Mouse (Mus musculus) Muller cell, postnatal 12 days (primary cell): ENCODE measurements around the gene Hmg20a.

ENCODE experiments used
- DNase-seq: peaks from one replicate; pipeline ENCODE4 v3.0.0-alpha.2; 2015; ENCODE audit errors: inconsistent ontology term

The Hmg20a gene

DNA sequence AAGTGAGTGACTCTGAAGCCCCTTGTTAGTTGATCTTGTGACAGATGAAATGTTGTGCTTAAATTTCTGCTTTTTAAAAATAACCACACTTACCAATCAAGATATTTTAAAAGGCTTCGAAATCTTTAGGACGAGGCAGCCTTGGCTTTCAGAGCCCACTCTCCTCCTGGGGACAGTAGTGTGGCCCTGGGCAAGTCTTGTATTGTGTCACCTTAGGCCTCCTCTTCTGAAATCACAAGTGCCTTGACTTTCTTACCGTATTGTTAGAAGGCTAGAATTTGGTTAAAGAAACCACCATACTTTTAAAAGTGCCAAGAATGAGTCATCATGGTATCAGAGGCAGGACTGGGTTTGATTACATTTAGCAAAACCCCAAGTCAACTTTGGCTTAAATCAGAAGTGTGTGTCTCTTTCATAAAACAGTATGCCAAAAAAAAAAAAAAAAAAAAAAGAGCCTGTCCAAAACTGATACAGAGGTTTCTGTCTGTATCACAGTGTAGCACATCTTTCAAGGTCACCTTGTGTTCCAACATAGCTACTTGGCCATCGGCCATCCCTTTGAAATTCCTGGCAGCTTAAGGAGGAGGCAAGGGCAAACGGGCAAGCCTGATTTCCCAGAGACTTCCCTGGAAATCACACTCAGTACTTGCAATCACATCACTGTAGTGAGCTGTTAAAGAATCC, 78.9 kb downstream of the Hmg20a start:
- peak; percentile 17 for DNase-seq

DNA sequence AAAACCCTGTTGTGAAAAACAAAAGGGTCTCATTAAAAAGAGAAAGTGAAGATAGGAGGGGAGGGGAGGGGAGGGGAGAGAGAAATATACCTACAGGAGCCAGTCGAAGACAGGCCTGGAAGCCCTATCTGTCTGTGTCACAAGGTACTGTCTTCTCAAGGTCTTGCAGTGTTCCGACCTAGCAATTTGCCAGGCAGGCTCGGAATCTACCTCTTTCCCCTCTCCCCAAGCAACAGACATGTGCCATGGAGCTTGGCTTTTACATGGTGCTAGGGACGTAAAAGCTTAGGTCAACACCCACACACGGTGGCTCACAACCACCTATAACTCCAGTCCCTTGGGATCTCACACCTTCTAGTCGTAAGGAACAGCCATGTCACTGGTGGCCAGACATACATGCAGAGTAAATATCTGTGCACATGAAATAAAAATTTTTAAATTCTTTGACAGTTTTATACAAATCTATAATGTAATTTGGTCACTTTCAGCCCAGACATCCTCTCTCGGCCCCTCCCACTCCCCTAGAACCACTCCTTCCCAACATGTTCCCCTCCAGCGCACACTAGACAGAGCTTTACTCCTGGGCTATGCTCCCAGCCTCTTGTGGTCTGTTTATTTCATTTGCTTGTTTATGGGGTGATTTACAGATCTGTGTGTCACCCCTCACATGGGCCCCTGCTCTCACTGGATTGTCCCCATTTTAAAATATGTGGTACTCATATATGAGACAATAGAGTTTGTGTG, 81.1 kb downstream of the Hmg20a start:
- no peak for DNase-seq

DNA sequence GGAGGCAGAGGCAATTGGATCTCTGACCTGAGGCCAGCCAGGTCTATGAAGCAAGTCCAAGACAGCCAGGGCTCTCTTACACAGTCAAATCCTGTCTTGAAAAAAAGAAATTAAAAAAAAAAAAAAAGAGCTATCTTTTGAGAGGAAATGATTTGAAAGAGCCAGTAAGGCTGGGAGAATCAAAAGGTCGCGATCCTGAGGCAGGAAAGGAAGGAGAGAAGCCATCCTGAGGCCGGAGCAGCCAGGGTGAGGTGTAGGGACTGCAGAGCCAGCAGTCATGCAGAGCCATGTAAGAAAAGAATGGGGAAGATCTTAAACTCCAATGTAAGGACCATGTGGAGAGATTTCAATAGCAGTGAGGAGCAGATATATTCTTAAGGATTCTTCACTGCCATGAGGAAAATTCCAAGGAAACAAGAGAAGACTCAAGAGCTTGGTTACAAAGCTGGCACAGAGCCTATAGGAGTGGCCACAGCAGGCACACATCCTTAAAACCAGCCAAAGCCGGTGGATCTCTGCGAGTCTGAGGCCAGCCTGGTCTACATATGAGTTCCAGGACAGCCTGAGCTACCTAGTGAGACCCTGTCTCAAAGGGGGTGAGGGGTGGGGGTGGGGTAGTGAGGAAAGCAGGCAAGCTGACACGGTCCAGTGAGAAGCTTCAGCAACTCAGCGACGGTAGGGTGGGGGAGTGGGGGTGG, 82.6 kb downstream of the Hmg20a start:
- no peak for DNase-seq

DNA sequence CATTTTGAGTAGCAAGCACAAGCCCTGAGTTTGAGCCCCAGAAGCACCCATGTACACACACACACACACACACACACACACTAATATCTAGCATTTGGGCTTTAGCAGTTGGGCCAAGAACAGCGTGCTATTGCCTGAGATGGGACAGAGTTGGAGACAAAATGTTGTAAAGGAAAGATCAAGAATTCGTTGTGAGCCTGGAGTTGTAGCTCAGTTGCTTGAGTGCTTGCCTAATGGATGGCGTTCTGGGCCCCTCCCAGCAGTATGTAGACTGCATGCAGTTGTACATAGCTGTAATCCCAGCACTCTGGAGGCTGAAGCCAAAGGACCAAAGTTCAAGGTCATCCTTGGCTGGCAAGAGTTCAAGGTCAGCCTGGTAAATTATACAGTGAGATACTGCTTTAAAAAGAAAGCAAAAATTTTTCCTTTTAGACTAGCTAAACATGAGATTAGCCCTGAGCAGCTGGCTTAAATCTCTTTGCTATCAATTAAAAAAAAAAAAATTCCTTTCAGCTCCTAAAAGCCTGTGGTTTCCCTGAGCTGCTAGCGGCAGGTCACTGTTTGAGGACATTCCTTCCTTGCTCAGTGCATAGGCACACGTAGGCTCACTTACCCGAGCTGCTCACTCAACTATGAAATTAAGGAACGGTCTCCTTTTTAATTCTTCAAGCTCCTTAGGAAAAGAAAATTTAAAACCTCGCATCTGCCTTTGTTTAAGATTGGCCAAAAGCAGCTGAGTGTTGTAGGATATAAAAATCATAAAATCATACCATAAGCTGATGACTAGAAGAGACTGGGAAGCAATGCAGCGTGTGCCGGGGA, 83.5 kb downstream of the Hmg20a start:
- DNase-seq: peak; percentile 80

DNA sequence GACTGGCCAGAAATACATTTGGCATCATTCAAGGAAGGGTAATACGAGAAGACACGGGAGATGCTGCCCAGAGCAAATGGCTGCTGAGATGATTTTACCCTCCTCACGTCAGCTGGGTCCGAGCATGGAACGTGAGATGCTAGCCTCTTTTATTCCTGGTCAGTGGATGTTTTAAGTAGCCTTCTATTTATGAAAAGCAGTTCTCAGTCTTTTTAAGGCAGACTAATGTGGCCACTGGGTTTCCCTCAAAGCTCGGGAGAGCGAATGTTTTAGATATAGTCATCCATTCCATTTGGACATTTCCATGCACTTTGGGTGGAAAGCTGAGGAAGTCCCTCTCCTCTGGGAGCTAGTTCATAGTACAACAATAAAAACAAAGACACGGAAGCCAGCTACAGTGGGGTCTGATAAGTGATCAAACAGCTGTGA, 84.1 kb downstream of the Hmg20a start:
- DNase-seq: peak; percentile 74

DNA sequence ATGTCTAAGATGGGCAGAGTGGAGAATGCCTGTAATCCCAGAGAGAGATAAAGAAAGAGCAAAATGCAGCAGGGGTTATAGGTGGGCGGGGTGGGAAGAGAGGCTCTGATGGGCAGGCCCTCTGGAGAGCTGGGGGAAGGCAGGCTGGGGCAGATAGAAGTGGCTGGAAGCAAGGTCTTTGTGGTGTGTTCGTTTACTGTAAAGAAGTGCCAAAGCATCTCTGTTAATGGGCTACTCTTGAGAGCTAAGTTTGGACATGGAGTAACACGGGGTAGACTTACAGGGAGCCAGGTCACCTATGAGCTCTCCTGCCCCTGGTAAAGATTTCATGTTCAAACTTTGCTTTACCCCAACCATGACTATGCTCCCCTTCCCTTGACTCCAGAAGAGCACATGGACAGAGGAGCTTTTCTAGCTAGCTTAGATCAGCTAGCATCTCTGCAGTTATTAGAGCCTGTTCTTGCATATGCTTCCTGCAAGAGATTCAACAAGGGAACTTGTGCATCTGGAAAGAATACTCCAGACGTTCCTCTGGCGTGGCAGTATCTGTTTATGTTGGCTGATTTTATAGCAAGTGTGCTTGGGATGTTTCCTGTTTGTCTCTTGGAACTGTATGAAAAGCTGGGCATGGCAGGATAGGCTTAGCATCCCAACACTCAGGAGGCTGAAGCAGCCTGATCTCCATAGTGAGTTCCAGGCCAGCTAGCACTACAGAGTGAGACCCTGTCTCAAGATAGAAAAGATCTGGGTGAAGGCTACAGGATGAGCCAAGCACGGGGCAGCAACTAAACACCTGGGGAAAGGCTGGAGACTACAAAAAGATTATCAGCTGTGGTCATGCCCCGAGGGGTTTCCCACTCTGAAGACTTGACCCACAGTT, 85.5 kb downstream of the Hmg20a start:
- DNase-seq: no peak

DNA sequence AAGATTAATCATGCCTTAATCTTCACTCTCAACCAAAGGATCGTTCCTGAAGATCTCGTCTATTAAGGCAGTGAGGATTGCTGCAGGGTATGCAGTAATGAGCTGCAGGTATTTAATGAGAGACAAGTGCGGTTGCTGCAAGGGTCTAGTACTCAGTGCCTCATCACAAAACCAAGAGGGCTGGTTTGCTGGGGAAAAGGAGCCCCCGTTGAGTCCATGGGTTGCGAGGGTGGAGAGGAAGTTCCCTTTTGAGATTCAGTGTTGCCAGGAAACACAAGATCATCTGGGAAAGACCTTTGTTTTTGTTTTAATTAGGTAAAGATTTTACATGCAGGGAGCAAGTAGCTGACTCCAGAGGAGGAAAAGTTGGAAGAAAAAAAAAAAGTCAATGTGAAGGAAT, 86.1 kb downstream of the Hmg20a start:
- DNase-seq: no peak

DNA sequence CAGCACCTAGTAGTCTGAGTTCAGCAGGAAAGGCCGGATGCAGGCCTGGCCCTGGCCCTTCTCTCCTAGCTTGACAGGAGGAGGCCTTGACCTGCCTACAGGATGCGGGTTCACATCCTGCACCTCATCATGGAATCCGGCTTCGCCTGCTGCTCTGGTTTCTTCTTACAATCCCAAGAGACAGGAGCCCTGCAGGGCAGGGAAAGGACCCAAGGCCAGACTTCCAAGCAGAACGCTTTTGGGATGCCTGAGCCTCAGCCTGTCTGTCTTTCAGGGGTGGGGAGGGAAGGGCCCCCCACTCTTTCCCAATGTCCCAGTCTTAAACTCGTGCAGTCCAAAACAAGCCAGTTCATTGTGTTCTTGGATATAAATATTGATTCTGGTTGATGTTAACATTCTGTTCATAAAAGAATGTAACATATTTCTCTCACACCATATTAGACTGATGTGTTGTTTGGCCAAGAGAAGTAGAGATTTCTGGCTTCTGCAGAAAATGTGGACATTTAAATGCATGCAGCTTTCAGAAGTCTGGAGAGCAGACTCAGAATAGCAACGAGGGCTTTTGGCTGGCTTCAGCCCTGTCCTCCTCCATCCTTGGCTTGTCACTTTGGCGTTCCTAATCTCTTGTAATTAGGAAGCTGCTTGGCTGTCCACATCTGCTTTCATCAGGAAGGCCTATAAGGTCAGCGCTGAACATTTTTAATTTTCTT, 86.8 kb downstream of the Hmg20a start:
- DNase-seq: no peak

DNA sequence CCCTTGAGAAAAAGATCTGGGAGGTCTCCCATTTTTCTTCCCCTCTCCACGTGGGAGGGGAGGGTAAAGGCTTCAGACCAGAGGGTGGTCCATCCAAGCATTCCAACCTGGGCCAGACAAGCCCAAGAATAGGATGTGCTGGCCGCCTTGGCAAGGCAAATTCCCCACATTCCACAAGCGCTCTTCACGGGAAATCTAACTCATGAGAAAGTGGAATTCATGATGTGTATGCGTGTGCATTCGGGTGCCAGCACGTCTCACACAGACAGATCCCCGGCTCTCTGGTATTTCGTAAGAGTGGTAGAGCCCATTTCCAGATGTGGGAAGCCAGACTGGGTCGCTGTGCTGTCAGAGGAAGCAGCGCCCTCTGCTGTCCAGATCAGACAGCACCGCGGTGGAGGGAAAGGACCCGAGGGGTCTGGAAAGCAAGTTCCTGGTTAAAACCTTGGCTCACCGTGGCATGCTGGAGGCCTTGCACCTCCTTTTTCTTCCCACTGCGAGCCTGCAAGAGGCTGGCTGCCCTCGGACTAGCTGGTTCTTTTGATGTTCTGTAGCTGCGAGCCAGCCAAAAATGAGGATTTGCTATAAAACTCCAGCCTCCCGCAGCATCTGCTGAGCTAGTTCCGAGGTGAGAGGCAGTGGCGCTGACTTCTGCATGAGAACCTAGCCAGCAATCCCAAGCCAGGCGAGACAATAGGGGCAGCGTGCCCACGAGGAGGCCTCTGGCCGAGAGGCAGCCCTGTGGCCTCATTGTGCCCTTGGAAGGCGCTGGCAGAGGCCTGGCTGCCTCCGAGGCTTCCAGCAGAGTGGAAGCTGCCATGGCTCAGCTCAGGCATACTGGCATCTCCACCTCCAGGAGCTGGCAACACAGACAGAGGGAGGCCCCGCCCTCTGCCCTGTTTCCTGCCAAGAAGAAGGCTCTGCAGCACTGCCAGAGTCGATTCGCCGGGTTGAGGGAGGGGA, 87.7 kb downstream of the Hmg20a start:
- peak; percentile 98 for DNase-seq

DNA sequence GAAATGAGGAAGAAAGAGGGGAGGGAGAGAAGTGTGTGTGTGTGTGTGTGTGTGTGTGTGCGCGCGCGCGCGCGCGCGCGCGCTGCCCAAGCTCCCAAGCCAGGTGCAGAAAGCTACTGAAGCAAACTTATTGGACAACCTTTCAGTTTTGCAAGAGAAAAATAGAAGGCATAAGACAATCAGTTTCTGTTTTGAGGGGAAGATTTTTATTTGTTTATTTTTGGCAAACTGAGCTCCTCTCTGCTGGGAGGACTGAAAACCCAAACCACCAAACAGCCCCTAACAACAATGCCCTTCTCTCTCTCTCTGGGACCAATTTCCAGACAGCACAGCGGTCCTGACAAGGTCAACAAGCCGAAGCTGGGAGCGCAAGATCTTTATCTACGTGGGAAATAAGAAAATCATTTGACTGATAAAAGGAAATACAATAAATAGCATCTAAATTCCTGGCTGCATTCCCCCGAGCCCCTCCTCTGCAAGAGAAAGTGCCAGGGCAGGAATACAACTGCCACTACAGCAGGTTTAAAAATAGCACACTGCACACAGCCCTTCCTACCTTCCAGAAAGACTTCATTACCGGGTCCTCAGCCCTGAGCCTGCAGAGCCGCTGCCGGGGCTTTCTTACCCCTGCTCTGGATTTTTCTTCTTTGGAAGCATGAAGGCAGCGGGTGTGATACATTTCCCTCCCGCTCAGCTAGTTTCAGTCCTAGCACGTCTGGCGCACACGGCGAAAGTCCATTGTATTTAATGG, 88.7 kb downstream of the Hmg20a start:
- peak; percentile 85 for DNase-seq

DNA sequence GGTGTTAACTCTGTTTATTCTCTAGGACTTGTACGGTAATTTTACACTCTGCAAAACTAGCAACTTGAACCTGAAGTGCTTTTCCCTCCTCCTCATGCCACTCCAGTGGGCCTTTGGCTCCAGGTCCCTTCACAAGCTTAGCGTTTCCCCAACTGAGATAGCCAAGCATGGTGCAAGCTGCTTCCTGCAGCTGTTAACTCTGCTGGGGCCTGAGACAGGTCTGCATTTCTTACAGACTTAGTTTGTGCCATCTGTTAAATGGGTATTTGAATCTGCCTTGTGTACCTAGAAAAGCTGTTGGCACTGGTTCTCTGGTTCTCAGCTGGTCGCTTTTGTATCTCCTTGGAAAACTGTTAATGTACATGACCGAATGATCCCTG, 89.3 kb downstream of the Hmg20a start:
- DNase-seq: no peak

DNA sequence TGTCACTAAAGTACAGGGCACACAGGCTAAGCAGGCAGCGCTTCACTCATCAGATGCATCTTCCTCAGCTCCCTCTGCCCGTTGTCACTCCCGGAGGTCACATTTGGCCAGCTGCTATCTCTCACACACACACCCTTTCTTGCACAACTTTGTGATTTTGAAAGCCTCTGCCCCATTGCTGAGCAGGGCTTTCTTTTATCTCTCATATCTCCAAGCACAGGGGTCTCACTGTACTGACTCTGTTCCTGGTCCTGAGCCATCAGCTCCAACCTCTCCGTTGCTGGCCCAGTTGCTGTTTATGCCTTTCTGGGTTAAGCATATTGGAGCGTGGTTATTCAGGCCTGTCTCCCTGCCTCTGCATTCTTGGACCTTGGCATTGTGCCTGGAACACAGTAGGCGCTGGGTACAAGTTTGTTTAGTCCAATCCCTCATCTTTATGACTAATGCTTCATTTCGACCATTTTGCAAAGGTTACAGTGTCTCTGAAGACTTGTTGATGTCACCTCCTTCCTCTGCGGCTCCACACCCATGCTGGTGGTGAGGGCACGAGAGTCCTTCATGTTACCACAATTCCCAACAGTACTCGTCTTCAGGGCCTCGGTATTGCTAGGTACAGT, 90.5 kb downstream of the Hmg20a start:
- peak; percentile 90 for DNase-seq

DNA sequence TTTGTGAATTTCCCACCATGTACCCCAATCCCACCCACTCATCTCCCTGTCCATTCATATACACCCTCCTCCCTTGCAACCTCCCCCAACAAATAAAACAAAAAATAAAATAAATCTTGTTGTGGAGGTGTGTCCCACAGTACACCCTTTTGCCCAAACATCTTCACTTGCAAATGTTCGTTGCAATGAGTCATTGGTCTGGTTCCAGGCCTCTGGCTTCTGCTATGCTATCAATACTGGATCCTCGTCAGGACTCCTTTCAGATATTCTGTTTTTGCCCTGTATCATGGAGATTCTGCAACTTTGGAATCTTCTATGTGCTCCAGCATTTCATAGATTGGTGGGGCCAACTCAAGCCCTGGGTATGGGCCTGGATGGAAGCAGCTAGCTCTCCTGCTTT, 91.9 kb downstream of the Hmg20a start:
- DNase-seq: no peak

DNA sequence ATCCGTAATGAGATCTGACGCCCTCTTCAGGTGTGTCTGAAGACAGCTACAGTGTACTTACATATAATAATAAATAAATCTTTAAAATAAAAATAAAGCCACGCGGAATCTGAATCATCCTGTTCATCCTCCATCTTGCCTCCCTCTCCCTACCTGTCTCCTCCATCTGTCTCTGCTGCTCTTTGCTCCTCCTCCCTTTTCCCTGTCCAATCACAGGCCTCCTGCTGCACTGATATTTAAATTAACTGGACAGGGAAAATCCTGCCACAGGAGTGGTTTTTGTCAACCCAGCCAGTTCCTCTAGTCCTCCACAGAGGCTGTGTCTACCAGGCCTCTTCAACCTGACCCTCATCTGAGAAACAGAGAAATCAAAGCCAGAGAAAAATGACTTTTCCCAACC, 94.1 kb downstream of the Hmg20a start:
- no peak for DNase-seq

DNA sequence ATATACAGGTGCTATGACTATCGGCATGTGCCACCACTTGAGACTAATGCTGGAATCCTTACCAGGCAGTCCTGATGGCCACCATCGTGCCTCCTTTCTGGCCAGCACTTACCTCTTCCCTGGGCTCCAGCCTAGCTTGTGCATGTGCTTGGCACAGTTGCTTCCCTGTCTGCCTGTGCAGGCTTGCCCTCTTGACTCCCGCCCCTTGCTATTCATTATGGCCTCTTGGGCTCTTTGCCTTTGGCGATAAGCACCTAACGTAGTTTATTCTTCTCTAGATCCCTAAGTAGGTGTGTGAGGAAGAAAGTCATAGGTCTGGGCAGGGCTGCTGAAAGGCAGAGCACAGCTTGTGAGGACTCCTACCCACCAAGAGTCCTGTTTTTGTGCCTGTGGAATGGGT, 96.7 kb downstream of the Hmg20a start:
- DNase-seq: no peak

DNA sequence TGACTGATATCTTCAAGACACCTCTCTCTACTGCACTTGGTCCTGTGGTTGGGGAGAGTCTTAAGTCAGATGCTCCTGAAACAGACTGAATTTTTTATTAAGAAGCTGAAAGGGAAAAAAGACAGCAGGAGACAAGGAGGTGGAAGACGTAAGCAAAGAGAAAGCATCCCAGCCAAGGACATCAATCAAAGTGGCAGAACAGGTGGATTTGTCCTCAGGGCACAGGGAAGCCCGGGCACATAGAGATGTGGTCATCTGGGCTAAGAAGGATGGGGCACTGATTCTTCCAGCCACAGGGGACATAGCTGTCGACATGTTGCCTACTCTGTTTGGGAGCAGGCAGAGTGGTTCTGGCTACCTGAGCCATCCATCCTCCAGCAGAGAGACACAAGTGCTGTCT, 97.8 kb downstream of the Hmg20a start:
- no peak for DNase-seq

DNA sequence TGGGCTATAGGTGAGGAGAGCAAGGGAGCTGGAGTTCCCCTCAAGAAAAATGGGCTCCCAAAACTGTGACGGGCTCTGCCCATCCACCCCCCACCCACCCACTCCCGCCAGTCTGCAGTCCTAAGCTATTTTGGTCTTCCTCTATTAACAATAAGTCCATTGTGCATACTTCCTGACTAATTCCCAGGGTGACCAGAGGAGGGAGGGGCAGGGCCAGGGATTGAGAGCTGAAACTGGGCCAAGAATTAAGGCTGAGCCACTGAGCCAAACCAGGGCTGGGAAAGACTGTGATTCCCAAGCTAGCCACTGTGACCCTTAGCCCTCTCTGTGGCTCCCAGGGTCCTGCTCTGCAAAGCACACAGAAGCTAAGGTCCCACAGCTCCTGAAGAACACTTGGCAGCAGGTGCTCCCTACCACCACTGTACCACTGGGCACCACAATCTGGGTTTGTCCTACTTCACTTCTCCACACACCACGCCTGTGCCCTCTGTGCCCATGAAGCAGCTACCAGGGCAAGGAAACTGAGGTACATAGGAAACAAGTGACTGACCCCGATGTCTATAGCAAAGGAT, 98.4 kb downstream of the Hmg20a start:
- peak; percentile 96 for DNase-seq

DNA sequence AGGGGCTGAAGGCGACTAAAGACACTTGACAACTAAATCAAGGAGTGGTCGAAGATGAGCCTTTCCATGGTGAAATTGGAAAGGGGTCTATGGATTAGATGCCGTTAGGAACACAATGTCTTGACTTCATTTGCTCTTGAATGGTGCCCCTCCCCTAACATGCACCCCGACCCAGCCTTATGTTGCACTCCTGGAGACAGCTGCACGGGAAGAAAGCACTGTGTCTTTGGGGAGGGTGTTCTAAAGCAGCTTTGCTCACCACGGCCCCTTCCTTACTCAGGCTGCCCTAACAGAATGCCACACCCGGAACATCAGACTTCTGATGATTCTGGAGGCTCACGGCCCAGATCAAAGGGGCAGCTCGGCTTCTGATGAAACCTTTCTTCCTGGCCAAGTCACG, 103.9 kb downstream of the Hmg20a start:
- DNase-seq: no peak
